Mouse (Mus musculus) small intestine, adult 2 months (tissue): ENCODE data around the gene Pcsk6. TPM values are rescaled to one million over a fixed set of nuclear protein-coding genes. Genes with fewer than 3 reads are reported as not detected.

Source experiments
- H3K27ac ChIP-seq: fragments of 200-500 bp; 2 replicates; pipeline ENCODE4 v1.5.1; 2012; ENCODE audit warnings: low read depth, low read length, control low read depth, inconsistent platforms; ENCODE audit not compliant: insufficient read depth
- H3K27me3 ChIP-seq: fragments of 200-500 bp; 2 replicates; pipeline ENCODE4 v1.6.1; 2012; ENCODE audit warnings: mild to moderate bottlenecking, moderate library complexity, low read length, inconsistent platforms; ENCODE audit not compliant: control insufficient read depth, insufficient read depth
- H3K36me3 ChIP-seq: fragments of 200-500 bp; 2 replicates; pipeline ENCODE4 v1.6.1; 2012; ENCODE audit warnings: mild to moderate bottlenecking, low read length, control low read depth, inconsistent platforms; ENCODE audit not compliant: control insufficient read depth, insufficient read depth
- H3K4me1 ChIP-seq: fragments of 200-500 bp; 2 replicates; pipeline ENCODE4 v1.6.1; 2012; ENCODE audit warnings: low read length, inconsistent platforms, mixed read lengths; ENCODE audit not compliant: control insufficient read depth, insufficient read depth, insufficient read length
- H3K4me3 ChIP-seq: fragments of 200-500 bp; 2 replicates; pipeline ENCODE4 v1.5.1; 2012; ENCODE audit warnings: low read depth, mild to moderate bottlenecking, control low read depth, inconsistent platforms, low read length, moderate library complexity
- CTCF ChIP-seq: fragments of 200-500 bp; IDR thresholded peaks from 2 replicates; pipeline ENCODE4 v1.5.1; 2012; ENCODE audit warnings: low read depth, mild to moderate bottlenecking, control low read depth, inconsistent platforms, low read length, moderate library complexity, mixed read lengths; ENCODE audit not compliant: insufficient replicate concordance, insufficient read length; ENCODE audit errors: extremely low read depth
- POLR2A ChIP-seq: fragments of 200-500 bp; IDR thresholded peaks from 2 replicates; pipeline ENCODE4 v1.6.1; 2012; ENCODE audit warnings: low read depth, mild to moderate bottlenecking, control low read depth, inconsistent platforms, low read length, moderate library complexity
- WGBS: fragments of 180-500 bp; shearing (Covaris S2); methylation state at CpG from one replicate; pipeline ENCODE4 v1.1.7; 2018; 5-methylcytosine and 5-hydroxymethylcytosine counted together
- polyA plus RNA-seq: library from polyadenylated mRNA; depleted of rRNA; stranded (reverse); fragments of >200 nt; gene quantifications from 2 replicates; pipeline ENCODE4 v1.2.3, GENCODE M21; 2012

The Pcsk6 gene
- polyA plus RNA-seq, 1 experiment = 11.6 TPM

GRCm38 (mm10) chr7:65871851-65872250 is 10.3 kb downstream of the Pcsk6 start:
- TF ChIP-seq POLR2A (no peak), CTCF (no peak)
- Histone ChIP-seq H3K36me3 (no peaks in the 10 kb centered on the region), H3K4me1 (peaks cover 6% of the 10 kb centered on the region; the same call in 1 of the 2 replicates), H3K27me3 (no peaks in the 10 kb centered on the region), H3K27ac (no peak overlapping the region), H3K4me3 (no peak overlapping the region)
- 72% methylated on average over 2 of the region's 2 CpGs for WGBS

GRCm38 (mm10) chr7:65873176-65873845 is 11.8 kb downstream of the Pcsk6 start:
- Histone ChIP-seq H3K4me1 (peaks cover 6% of the 10 kb centered on the region; the same call in 1 of the 2 replicates), H3K36me3 (no peaks in the 10 kb centered on the region), H3K27ac (no peak overlapping the region), H3K4me3 (no peak overlapping the region), H3K27me3 (no peaks in the 10 kb centered on the region)
- WGBS = 51% methylated on average over 6 of the region's 6 CpGs
- no peak for TF ChIP-seq CTCF
- TF ChIP-seq POLR2A = no peak

GRCm38 (mm10) chr7:65873902-65874301 is 12.4 kb downstream of the Pcsk6 start:
- Histone ChIP-seq H3K36me3 (no peaks in the 10 kb centered on the region), H3K27me3 (no peaks in the 10 kb centered on the region), H3K27ac (no peak overlapping the region), H3K4me3 (no peak overlapping the region), H3K4me1 (peaks cover 6% of the 10 kb centered on the region; the same call in 1 of the 2 replicates)
- TF ChIP-seq CTCF (no peak), POLR2A (no peak)
- WGBS = 79% methylated on average over 2 of the region's 2 CpGs

- TF ChIP-seq POLR2A (no peak), CTCF (no peak)
- no peak overlapping the region for H3K27ac ChIP-seq
- WGBS = 87% methylated on average over 3 of the region's 3 CpGs
- peaks cover 11% of the 10 kb centered on the region; the same call in 1 of the 2 replicates for H3K4me1 ChIP-seq
- no peak overlapping the region for H3K4me3 ChIP-seq
- H3K36me3 ChIP-seq = no peaks in the 10 kb centered on the region
- H3K27me3 ChIP-seq = no peaks in the 10 kb centered on the region
These were observed 15.1 kb downstream of the Pcsk6 start for GRCm38 (mm10) chr7:65876596-65876995.

GRCm38 (mm10) chr7:65878234-65878633 is 16.7 kb downstream of the Pcsk6 start:
- no peak overlapping the region for H3K4me3 ChIP-seq
- H3K27ac ChIP-seq = no peak overlapping the region
- H3K4me1 ChIP-seq = peaks cover 9% of the 10 kb centered on the region; the same call in 1 of the 2 replicates
- H3K36me3 ChIP-seq = no peaks in the 10 kb centered on the region
- no peaks in the 10 kb centered on the region for H3K27me3 ChIP-seq
- TF ChIP-seq CTCF (no peak), POLR2A (no peak)
- 66% methylated on average over 4 of the region's 4 CpGs for WGBS

GRCm38 (mm10) chr7:65879330-65879729 is 17.8 kb downstream of the Pcsk6 start:
- no peaks in the 10 kb centered on the region for H3K27me3 ChIP-seq
- H3K27ac ChIP-seq = no peak overlapping the region
- WGBS = 81% methylated on average over 9 of the region's 9 CpGs
- H3K4me1 ChIP-seq = peaks cover 5% of the 10 kb centered on the region; the same call in 1 of the 2 replicates
- H3K4me3 ChIP-seq = no peak overlapping the region
- TF ChIP-seq POLR2A (no peak), CTCF (no peak)
- no peaks in the 10 kb centered on the region for H3K36me3 ChIP-seq

- TF ChIP-seq CTCF = no peak
- Histone ChIP-seq H3K27ac (no peak overlapping the region), H3K4me3 (no peak overlapping the region), H3K4me1 (peaks cover 5% of the 10 kb centered on the region; the same call in 1 of the 2 replicates), H3K36me3 (no peaks in the 10 kb centered on the region), H3K27me3 (no peaks in the 10 kb centered on the region)
- WGBS = 21% methylated on average over 5 of the region's 5 CpGs
These were observed 19.2 kb downstream of the Pcsk6 start for GRCm38 (mm10) chr7:65880666-65881289.
